Mouse (Mus musculus): ENCODE measurements at regions not wholly inside any gene's neighbourhood (a gene's known extent, or its start where the extent isn't known, plus 50 kb on each side); places are given as distances from the start of the nearest gene placed in this dataset.
A peak's percentile ranks its signal among the peaks of the same experiment; 100 is the strongest.

DNA sequence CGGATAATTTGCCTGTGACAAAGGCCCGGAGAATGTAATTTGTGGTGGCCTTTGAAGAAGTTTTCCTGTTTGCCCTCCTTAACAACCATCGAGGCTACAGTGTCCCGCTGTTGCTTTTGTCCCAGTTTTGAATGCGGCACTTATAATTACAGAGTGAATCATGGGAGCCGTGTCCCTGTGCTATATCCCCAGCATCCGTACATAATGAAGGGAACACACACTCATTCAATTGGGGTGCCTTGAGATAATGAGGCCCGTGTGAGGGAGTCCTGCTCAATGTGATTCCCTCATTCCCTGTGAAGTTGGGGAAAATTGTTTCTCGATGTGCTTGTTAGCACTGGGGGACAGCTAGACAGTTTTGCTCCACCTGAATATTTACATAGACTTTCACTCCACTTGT lies 528.9 kb upstream of the Tenm3 start:
- H3K4me1 ChIP-seq (ENCODE audit: control insufficient read depth, insufficient read depth, low read length), result no peaks in the 10 kb centered on the region
- ATAC-seq (ENCODE audit: low read depth) (no peak), DNase-seq (ENCODE audit: low spot score) (no peak)
- 87% methylated on average over 9 of the region's 9 CpGs for WGBS
- no peak overlapping the region for H3K4me2 ChIP-seq (ENCODE audit: low read depth, low read length)
- H3K4me3 ChIP-seq (ENCODE audit: low read depth, low read length), result no peak overlapping the region
- no peaks in the 10 kb centered on the region for H3K36me3 ChIP-seq (ENCODE audit: control insufficient read depth, insufficient read depth, low read length)
- no peak overlapping the region for H3K9ac ChIP-seq (ENCODE audit: low read depth, low read length)
- no peaks in the 10 kb centered on the region for H3K9me3 ChIP-seq (ENCODE audit: control insufficient read depth, low read length)
- no peak overlapping the region for H3K27ac ChIP-seq (replicated peaks; ENCODE audit: low read depth, low read length)
- H3K27me3 ChIP-seq (replicated peaks; ENCODE audit: control insufficient read depth, insufficient read depth, low read length), result no peaks in the 10 kb centered on the region

DNA sequence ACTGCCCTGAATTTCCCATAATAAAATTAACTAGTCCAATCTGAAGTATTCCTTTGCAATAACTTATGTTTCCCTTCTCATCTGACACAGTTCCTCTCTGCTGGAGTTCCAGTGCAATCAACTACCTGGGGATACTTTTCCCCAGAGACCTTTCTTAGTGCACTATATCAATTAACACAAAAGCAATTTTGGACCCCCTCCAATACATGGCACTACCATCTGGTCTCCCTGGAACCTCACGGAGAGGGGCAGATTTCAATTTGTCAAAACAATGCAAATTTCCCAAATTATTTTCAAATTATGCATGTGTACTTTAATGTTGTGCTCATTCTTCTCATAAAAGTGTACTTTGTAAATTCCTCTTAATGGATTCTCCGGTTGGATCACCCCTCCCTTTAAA lies 518.9 kb upstream of the Tenm3 start:
- DNase-seq (ENCODE audit: low spot score), result peak; percentile 45
- no peaks in the 10 kb centered on the region for H3K4me1 ChIP-seq (ENCODE audit: control insufficient read depth, insufficient read depth, low read length)
- no peaks in the 10 kb centered on the region for H3K9me3 ChIP-seq (ENCODE audit: control insufficient read depth, low read length)
- ATAC-seq (ENCODE audit: low read depth), result no peak
- no peak overlapping the region for H3K4me2 ChIP-seq (ENCODE audit: low read depth, low read length)
- no peak overlapping the region for H3K4me3 ChIP-seq (ENCODE audit: low read depth, low read length)
- H3K27ac ChIP-seq (replicated peaks; ENCODE audit: low read depth, low read length), result no peak overlapping the region
- H3K27me3 ChIP-seq (replicated peaks; ENCODE audit: control insufficient read depth, insufficient read depth, low read length), result no peaks in the 10 kb centered on the region
- H3K9ac ChIP-seq (ENCODE audit: low read depth, low read length), result no peak overlapping the region
- H3K36me3 ChIP-seq (ENCODE audit: control insufficient read depth, insufficient read depth, low read length), result no peaks in the 10 kb centered on the region
- 73% methylated on average over 2 of the region's 2 CpGs for WGBS

DNA sequence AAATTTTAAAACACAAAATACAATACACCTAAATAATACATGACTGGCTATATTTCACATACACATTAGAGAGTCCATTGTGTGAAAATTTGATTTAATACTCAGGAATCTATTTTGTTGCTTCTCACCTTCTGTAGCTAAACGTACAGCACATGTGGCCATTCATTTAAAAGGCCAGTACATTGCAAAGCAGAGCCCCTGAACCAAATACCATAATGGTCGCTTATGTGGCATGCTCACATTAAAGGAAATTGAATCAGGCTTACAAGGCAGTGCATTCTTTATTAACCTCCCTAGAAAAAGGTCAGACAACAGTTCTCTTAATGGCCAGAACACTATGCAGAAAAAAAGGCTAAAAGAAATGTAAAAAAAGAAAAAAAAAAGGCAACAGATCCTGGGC lies 517.7 kb upstream of the Tenm3 start:
- no peak overlapping the region for H3K4me3 ChIP-seq (ENCODE audit: low read depth, low read length)
- H3K27me3 ChIP-seq (replicated peaks; ENCODE audit: control insufficient read depth, insufficient read depth, low read length), result no peaks in the 10 kb centered on the region
- DNase-seq (ENCODE audit: low spot score) (no peak), ATAC-seq (ENCODE audit: low read depth) (no peak)
- no peaks in the 10 kb centered on the region for H3K36me3 ChIP-seq (ENCODE audit: control insufficient read depth, insufficient read depth, low read length)
- 47% methylated on average over 2 of the region's 2 CpGs for WGBS
- no peaks in the 10 kb centered on the region for H3K4me1 ChIP-seq (ENCODE audit: control insufficient read depth, insufficient read depth, low read length)
- H3K27ac ChIP-seq (replicated peaks; ENCODE audit: low read depth, low read length), result no peak overlapping the region
- no peak overlapping the region for H3K9ac ChIP-seq (ENCODE audit: low read depth, low read length)
- no peaks in the 10 kb centered on the region for H3K9me3 ChIP-seq (ENCODE audit: control insufficient read depth, low read length)
- no peak overlapping the region for H3K4me2 ChIP-seq (ENCODE audit: low read depth, low read length)

DNA sequence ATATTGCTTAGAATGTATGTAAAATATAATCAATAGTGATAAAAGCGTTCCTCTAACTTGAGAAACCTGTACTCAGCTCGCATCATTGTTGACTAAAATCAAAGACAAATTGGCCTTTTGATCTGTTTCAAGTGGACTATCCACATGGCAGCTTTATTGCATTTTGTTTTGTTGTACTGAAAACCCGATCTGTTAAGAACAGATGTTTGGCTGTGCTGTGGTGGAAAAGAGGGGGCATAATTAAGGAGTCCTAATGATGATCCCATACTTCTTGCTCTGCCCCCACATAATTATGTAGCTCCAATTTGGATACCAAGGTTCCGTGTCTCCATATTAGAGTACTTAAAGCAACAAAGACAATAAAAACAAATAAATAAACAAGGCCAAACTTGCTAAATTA lies 516.4 kb upstream of the Tenm3 start:
- peak; percentile 14 for DNase-seq (ENCODE audit: low spot score)
- 0 out of 2 replicates have a peak, but pooled peaks cover 3% of the 10 kb centered on the region for H3K9me3 ChIP-seq (ENCODE audit: control insufficient read depth, low read length)
- WGBS, result 62% methylated on average over 4 of the region's 4 CpGs
- H3K4me2 ChIP-seq (ENCODE audit: low read depth, low read length), result no peak overlapping the region
- H3K4me1 ChIP-seq (ENCODE audit: control insufficient read depth, insufficient read depth, low read length), result no peaks in the 10 kb centered on the region
- H3K27me3 ChIP-seq (replicated peaks; ENCODE audit: control insufficient read depth, insufficient read depth, low read length), result no peaks in the 10 kb centered on the region
- no peak overlapping the region for H3K4me3 ChIP-seq (ENCODE audit: low read depth, low read length)
- H3K36me3 ChIP-seq (ENCODE audit: control insufficient read depth, insufficient read depth, low read length), result no peaks in the 10 kb centered on the region
- no peak overlapping the region for H3K27ac ChIP-seq (replicated peaks; ENCODE audit: low read depth, low read length)
- no peak for ATAC-seq (ENCODE audit: low read depth)
- H3K9ac ChIP-seq (ENCODE audit: low read depth, low read length), result no peak overlapping the region

DNA sequence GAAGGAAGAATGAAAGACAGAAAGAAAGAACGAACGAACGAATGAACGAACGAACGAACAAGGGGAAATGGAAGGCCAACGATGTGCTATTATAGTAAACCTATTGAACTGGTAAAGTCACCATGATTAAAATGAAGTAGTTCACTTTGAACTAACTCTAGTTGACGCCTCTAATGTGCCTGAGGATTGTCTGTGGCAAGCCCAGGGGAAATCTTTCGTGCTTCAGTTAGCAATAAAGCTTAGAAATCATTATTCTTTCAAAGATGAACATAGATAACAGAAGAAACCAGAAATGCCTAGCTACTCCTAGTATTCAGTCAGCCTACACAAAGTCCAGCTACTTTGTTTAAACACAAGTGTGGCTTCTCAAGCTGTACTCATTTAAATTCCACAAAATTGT lies 515.9 kb upstream of the Tenm3 start:
- 82% methylated on average over 9 of the region's 9 CpGs for WGBS

DNA sequence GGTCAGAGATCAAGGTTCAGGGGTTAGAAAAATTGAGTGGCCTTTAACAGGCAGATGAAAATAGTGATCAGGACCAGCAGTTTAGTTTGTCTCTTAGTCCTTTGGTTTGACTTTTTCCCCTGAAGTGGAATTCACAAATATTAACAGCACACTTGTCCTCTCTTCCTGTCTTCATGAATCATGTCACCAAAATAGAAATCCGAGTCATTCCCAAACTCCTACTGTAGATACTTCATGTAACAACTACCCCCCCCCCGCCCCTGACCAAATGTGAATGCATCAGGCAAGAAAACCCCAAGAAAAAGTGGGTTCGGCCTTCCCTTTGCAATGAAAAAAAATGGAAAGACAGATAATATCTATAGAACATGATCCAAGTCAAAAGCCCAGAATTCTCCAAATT lies 504.9 kb upstream of the Tenm3 start:
- Histone ChIP-seq H3K9ac (ENCODE audit: low read depth, low read length) (no peak overlapping the region), H3K36me3 (ENCODE audit: control insufficient read depth, insufficient read depth, low read length) (no peaks in the 10 kb centered on the region), H3K9me3 (ENCODE audit: control insufficient read depth, low read length) (no peaks in the 10 kb centered on the region), H3K4me2 (ENCODE audit: low read depth, low read length) (no peak overlapping the region), H3K4me1 (ENCODE audit: control insufficient read depth, insufficient read depth, low read length) (no peaks in the 10 kb centered on the region), H3K27me3 (replicated peaks; ENCODE audit: control insufficient read depth, insufficient read depth, low read length) (no peaks in the 10 kb centered on the region), H3K4me3 (ENCODE audit: low read depth, low read length) (no peak overlapping the region), H3K27ac (replicated peaks; ENCODE audit: low read depth, low read length) (no peak overlapping the region)
- peak; percentile 22 for DNase-seq (ENCODE audit: low spot score)
- WGBS, result 75% methylated on average over 3 of the region's 3 CpGs
- no peak for ATAC-seq (ENCODE audit: low read depth)

More for the DNA sequence above, 515.9 kb upstream of the Tenm3 start:
- no peak; the same call in 1 of the 2 replicates for ATAC-seq (ENCODE audit: low read depth)
- no peaks in the 10 kb centered on the region for H3K27me3 ChIP-seq (replicated peaks; ENCODE audit: control insufficient read depth, insufficient read depth, low read length)
- H3K9me3 ChIP-seq (ENCODE audit: control insufficient read depth, low read length), result 0 out of 2 replicates have a peak, but pooled peaks cover 4% of the 10 kb centered on the region
- H3K9ac ChIP-seq (ENCODE audit: low read depth, low read length), result no peak overlapping the region
- H3K27ac ChIP-seq (replicated peaks; ENCODE audit: low read depth, low read length), result no peak overlapping the region
- DNase-seq (ENCODE audit: low spot score), result peak; percentile 47
- H3K4me2 ChIP-seq (ENCODE audit: low read depth, low read length), result no peak overlapping the region
- no peaks in the 10 kb centered on the region for H3K36me3 ChIP-seq (ENCODE audit: control insufficient read depth, insufficient read depth, low read length)
- H3K4me3 ChIP-seq (ENCODE audit: low read depth, low read length), result no peak overlapping the region
- no peaks in the 10 kb centered on the region for H3K4me1 ChIP-seq (ENCODE audit: control insufficient read depth, insufficient read depth, low read length)

DNA sequence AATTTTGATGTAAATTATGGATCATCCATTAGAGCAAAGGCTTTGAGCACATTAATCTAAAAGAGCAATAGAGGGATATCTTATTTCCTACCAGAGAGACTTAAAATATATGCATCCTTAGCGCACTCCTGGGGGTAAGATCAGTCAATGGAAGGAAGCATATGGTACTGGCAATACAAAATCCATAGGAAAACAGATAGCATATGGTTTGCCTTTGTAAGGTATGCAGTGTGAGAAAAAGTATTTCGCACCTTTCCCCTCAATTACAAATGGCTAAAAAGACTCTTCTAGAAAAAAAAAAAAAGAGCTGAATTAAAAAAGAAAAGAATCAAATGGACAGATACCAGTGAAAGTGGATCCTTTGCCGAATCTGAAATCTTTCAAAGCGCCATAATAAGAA lies 495.0 kb upstream of the Tenm3 start:
- Histone ChIP-seq H3K27me3 (replicated peaks; ENCODE audit: control insufficient read depth, insufficient read depth, low read length) (no peaks in the 10 kb centered on the region), H3K9ac (ENCODE audit: low read depth, low read length) (no peak overlapping the region), H3K4me2 (ENCODE audit: low read depth, low read length) (no peak overlapping the region), H3K36me3 (ENCODE audit: control insufficient read depth, insufficient read depth, low read length) (no peaks in the 10 kb centered on the region), H3K27ac (replicated peaks; ENCODE audit: low read depth, low read length) (no peak overlapping the region), H3K4me1 (ENCODE audit: control insufficient read depth, insufficient read depth, low read length) (no peaks in the 10 kb centered on the region), H3K9me3 (ENCODE audit: control insufficient read depth, low read length) (no peaks in the 10 kb centered on the region), H3K4me3 (ENCODE audit: low read depth, low read length) (no peak overlapping the region)
- DNase-seq (ENCODE audit: low spot score), result no peak
- ATAC-seq (ENCODE audit: low read depth), result no peak
- WGBS, result 87% methylated on average over 4 of the region's 4 CpGs

DNA sequence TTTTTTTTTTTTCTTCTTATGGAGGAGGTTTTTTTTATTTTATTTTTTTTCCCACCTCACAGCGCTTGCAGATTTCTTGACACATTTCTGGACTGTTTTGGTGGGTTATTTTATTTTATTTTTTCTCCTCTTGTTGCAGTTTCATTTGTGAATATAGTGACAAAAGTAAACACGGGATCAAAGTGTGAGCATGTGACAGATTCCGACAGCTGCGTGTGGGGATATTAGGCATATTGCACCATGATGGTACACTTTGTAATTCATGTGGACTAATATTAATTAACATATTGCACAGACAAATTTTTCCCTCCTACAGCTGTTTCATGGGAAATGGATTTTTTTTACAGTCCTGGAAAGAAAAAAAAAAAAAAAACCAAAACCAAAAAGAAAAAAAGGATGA lies 483.2 kb upstream of the Tenm3 start:
- Histone ChIP-seq H3K27me3 (replicated peaks; ENCODE audit: control insufficient read depth, insufficient read depth, low read length) (no peaks in the 10 kb centered on the region), H3K9ac (ENCODE audit: low read depth, low read length) (no peak overlapping the region), H3K9me3 (ENCODE audit: control insufficient read depth, low read length) (no peaks in the 10 kb centered on the region), H3K4me2 (ENCODE audit: low read depth, low read length) (peak overlapping the region; percentile 26), H3K4me1 (ENCODE audit: control insufficient read depth, insufficient read depth, low read length) (no peaks in the 10 kb centered on the region), H3K36me3 (ENCODE audit: control insufficient read depth, insufficient read depth, low read length) (no peaks in the 10 kb centered on the region), H3K4me3 (ENCODE audit: low read depth, low read length) (no peak overlapping the region), H3K27ac (replicated peaks; ENCODE audit: low read depth, low read length) (no peak overlapping the region)
- ATAC-seq (ENCODE audit: low read depth) (no peak), DNase-seq (ENCODE audit: low spot score) (no peak)
- 77% methylated on average over 4 of the region's 4 CpGs for WGBS

DNA sequence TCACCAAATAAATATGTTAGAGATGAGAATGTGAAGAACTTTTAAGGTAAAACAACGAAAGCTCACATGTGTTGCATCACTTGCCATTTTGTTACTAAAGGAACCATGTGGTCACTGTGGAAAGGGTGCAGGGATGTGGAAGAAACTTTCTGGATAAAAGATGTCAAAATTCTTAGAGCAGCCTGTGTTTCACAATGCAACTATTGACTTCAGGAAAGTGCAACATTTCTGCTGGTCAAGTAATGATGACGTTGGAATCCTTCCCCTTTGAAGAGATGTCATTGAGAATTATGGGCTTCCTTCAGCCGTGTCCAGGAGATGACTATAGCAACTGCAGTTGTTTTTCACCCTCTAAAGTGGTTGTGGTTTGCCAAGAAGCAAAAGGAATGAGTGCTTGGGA lies 477.7 kb upstream of the Tenm3 start:
- Histone ChIP-seq H3K36me3 (ENCODE audit: control insufficient read depth, insufficient read depth, low read length) (no peaks in the 10 kb centered on the region), H3K27ac (replicated peaks; ENCODE audit: low read depth, low read length) (no peak overlapping the region), H3K9ac (ENCODE audit: low read depth, low read length) (no peak overlapping the region), H3K4me3 (ENCODE audit: low read depth, low read length) (no peak overlapping the region), H3K4me1 (ENCODE audit: control insufficient read depth, insufficient read depth, low read length) (no peaks in the 10 kb centered on the region), H3K4me2 (ENCODE audit: low read depth, low read length) (no peak overlapping the region), H3K27me3 (replicated peaks; ENCODE audit: control insufficient read depth, insufficient read depth, low read length) (no peaks in the 10 kb centered on the region), H3K9me3 (ENCODE audit: control insufficient read depth, low read length) (no peaks in the 10 kb centered on the region)
- DNase-seq (ENCODE audit: low spot score) (no peak), ATAC-seq (ENCODE audit: low read depth) (no peak)
- WGBS, result 64% methylated on average over 3 of the region's 3 CpGs
